Mouse (Mus musculus) testis, adult 2 months (tissue): ENCODE measurements around the gene Clec16a.

Experiments used
- CTCF ChIP-seq: fragments of 200-500 bp; IDR thresholded peaks from 2 replicates; pipeline ENCODE4 v1.5.1; 2012; ENCODE audit warnings: low read depth, mild to moderate bottlenecking, inconsistent platforms, low read length, moderate library complexity; ENCODE audit not compliant: control insufficient read depth, insufficient read depth, insufficient replicate concordance
- POLR2A ChIP-seq: fragments of 200-500 bp; IDR thresholded peaks from 2 replicates; pipeline ENCODE4 v1.6.1; 2012; ENCODE audit warnings: low read depth, mild to moderate bottlenecking, inconsistent platforms, low read length, moderate library complexity; ENCODE audit not compliant: control insufficient read depth

GRCm38 (mm10) chr16:10530179-10530578 is 15.0 kb upstream of the Clec16a start:
- TF ChIP-seq POLR2A (no peak), CTCF (no peak)
